Mouse (Mus musculus) liver, embryonic 14.5 days (tissue): ENCODE data around the gene Meox1.

Source experiments
- CTCF ChIP-seq: IDR thresholded peaks from 2 replicates; pipeline ENCODE4 v1.5.1; 2016; ENCODE audit warnings: antibody characterized with exemption, low read depth, control low read depth
- EP300 ChIP-seq: IDR thresholded peaks from 2 replicates; pipeline ENCODE4 v1.6.1; 2016; ENCODE audit warnings: antibody characterized with exemption, low read depth

DNA sequence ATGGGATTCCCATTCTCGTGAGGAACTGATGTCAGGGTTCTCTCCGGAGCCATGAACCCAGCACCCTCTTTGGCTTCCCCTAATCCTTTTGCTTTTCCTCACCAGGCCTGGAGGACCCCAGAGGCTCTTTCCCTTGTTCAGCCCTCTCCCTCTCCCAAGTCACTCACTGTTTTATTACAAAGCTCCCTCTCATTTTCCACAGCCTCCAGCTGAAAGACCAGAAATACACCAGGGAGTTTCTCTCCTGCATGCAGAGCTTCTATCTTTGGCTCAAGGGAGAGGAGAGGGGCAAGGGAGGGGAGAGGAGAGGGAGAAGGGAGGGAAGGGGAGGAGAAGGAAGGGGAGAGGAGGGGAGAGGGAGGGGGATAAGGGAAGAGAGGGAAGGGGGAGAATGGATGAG is 10.3 kb downstream of the Meox1 start:
- no peak for TF ChIP-seq CTCF
- TF ChIP-seq EP300: no peak
